Mouse (Mus musculus): ENCODE data around the gene Ptpn12.

The Ptpn12 gene

DNA sequence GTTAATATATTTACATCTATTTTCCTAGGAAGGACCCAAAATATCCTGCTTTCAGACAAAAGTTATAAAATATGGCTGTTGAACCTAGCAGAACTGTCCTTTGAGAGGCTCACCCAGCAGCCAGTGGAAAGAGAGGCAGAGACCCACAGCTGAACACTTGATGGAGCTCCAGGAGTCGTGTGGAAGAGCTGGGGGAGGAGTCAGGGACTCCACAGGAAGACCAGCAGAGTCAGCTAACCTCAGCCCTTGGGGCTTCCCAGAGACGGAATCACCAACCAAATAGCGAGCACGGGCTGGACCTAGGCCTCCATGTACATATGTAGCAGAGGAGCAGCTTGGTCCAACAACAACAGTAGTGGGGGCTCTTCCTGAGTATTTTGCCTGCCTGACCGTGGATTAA, 38.6 kb downstream of the Ptpn12 start:
- DNase-seq: no peak

DNA sequence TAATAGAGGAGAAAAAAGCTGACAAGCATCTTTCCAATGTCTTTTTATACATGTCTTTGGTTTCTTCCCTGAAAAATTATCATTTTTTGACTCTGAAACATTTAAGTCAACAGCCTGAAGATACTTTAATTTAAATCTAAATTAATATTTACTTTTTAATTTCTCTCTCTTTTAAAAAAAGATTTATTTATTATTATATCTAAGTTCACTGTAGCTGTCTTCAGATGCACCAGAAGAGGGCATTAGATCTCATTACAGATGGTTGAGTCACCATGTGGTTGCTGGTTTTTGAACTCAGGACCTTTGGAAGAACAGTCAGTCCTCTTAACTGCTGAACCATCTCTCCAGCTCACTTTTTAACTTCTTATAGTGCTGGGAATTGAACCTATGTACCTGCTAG, 44.8 kb downstream of the Ptpn12 start:
- no peak for DNase-seq

DNA sequence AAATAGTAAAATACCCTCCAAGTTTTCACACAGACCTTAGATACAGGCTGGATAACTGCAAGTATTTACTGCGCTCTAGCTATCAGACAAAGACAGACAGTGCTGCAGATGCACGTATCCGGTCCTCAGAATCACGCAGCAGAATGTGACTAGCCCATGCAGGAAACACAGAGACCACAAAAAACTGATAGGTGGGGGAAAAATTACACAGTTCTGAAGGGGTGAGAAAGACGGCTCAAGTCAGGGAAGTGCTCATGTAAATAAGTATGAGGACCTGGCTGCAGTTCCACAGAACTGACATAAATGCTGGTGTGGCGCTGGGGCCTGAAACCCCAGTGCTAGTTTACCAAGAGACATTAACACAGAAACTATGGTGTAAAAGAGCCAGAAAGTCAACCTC, 53.0 kb downstream of the Ptpn12 start:
- DNase-seq: peak; percentile 8 to 10

GRCm38 (mm10) chr5:21001622-21002315, 53.9 kb downstream of the Ptpn12 start:
- DNase-seq: no peak

DNA sequence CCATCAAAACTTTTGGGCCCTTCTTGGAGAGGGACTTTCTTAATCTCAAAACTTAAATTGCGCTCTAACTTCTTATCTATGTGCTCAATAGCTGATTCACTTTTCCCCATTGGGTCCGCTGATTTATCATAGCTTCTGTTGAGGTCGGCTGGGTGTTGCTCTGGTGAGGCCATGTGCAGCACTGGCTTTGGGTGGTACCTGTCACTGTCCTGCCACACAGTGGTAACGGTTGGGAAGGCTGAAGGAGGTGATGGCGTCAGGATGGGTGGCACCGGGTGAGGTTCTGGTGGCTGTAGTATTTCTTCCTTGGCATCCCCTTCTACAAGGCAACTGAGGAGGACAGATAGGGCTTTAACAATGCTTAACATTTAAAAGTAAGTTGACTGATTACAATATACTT, 57.3 kb downstream of the Ptpn12 start:
- no peak for DNase-seq

GRCm38 (mm10) chr5:20997555-20997954, 58.2 kb downstream of the Ptpn12 start:
- no peak for DNase-seq

- DNase-seq: no peak
These were observed 65.5 kb downstream of the Ptpn12 start for GRCm38 (mm10) chr5:20990062-20990809.

GRCm38 (mm10) chr5:20986271-20986670, 69.4 kb downstream of the Ptpn12 start:
- DNase-seq: no peak

GRCm38 (mm10) chr5:20983505-20983904, 72.2 kb downstream of the Ptpn12 start:
- no peak for DNase-seq

GRCm38 (mm10) chr5:20974690-20975089, 81.0 kb downstream of the Ptpn12 start:
- no peak for DNase-seq

DNA sequence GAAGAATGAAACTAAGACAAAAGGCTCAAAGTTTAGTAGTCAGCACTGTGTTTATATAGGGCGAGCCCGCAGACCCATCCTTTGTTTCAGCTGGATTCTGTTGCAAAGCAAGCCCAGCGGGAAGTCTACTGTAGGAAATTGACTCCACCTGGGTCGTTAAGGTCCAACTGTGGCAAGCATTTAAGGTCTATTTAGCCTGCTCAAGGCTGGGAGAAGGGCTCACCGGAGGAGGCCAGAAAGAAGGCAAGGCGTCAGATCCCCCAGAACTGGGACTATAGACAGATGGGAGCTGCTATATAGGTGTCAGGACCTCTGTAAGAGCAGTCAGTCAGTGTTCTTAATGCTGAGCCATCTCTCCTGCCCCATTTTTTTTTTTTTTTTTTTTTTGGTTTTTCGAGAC, 81.7 kb downstream of the Ptpn12 start:
- DNase-seq: no peak

DNA sequence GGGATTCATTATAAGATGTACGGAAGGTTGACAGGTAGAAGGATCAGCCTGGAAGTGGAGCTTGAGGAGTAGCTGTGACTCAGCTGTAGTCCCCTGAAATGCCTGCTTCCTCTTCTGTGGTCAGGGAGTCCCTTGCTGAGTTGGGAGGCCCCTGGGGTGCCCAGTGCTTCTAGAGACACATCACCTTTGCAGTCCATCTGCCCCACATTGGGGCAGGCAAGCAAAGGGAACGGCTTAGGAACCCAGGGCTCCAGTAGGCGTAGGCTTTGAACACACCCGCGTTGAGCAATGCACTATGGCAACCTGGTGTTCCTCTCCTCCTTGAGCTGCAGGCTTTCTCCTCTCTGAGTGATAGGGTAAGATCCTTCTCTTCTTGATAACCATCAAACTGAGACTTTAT, 82.6 kb downstream of the Ptpn12 start:
- DNase-seq: peak in 1 of 2 experiments; percentile 14

DNA sequence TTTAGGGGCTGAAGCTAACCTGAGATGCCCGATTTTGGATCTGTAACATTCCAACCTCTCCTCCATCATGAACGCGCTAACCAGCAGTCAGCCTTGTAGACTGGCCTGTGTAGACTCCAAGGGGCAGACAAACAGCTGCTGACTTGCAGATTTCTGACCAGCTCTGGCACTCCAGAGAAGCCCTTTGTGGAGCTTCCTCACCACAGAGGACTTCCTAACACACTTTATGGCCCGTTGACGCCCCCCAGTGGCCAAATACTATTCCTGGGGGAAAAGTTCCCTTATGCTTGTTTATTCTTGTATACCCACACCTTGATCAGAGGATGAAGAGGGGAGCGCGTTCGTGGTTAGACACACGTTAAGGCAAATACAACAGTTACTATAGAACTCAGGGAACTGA, 86.7 kb downstream of the Ptpn12 start:
- peak; percentile 86 for DNase-seq

- DNase-seq: peak; percentile 71 to 75
These were observed 87.2 kb downstream of the Ptpn12 start for GRCm38 (mm10) chr5:20968493-20968892.

DNA sequence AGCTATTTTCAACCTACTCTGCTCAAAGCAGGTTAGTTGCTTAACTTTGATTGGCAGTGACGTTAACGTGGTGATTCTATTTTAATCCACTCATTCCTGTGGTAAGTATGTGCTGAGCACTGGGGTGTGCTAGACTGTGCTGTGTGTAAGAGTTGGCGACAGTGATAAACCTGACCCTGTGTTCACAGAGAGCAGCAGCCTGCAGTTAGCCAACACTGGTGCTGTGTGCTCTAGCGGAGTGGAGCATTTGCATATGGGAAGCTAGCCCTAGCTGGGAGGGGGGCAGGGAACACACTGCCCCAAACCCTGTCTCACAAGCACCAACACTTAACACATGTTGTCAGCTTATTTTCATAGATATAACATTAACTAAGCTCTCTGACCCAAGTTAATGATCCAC, 87.8 kb downstream of the Ptpn12 start:
- peak; percentile 56 to 60 for DNase-seq

DNA sequence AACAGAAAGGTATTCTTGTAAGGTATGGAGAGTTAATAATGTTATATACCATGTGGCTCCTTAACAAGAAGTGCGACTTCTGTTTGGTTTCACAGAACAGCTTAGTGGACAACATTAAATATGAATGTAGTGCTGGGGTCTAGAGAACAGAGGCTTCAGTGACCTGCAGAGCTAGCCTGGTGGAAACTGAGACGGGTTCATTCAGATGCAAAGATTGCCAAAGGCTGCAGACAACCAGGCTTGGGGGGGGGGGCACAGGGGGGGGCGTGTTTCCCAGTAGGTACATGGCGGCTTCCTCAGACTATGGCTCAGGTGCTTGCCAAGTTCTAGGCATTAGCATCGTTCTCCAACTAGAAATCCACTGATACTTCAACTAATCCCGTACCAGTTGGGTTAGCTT, 91.3 kb downstream of the Ptpn12 start:
- DNase-seq: no peak

DNA sequence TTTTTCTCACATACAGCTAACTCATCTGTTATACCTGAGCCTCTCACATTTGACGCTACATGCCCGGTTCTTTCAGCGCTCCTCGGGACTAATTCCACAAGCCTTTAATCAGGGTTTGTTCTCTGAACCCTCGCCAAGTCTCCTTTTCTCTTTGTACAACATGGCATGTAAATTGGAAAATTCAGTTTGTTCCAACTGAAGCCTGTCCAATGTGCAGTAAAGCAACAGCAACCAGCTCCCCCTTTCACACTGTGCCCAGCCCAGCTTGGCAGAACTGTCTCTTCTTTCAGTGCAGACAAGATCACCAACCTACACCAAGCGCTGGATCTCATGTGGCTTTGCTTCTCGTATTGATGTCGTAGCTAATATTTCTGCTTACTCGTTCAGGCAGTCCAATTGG, 92.4 kb downstream of the Ptpn12 start:
- no peak for DNase-seq

GRCm38 (mm10) chr5:20960927-20961326, 94.8 kb downstream of the Ptpn12 start:
- no peak for DNase-seq

DNA sequence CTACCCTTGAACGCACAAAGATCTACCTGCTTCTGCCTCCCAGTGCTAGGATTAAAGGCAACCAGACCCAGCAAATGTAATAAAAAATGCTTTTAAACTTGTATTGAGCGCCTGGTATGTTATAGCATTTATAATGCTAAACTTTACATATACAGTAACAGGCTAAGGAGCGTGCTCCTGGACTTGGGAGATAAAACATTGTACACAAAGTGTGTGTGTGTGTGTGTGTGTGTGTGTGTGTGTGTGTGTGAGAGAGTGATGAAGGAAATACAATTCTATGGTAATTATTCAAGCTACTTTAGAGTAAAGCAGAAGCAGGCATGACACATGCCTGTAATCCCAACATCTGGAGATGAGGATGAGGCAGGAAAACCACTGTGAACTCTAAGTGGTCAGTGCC, 99.4 kb downstream of the Ptpn12 start, which contains the start of gene Rsbn1l:
TSS of gene Rsbn1l (minus strand) at position 101 of the 400 bp plus-strand sequence.
- DNase-seq: no peak

DNA sequence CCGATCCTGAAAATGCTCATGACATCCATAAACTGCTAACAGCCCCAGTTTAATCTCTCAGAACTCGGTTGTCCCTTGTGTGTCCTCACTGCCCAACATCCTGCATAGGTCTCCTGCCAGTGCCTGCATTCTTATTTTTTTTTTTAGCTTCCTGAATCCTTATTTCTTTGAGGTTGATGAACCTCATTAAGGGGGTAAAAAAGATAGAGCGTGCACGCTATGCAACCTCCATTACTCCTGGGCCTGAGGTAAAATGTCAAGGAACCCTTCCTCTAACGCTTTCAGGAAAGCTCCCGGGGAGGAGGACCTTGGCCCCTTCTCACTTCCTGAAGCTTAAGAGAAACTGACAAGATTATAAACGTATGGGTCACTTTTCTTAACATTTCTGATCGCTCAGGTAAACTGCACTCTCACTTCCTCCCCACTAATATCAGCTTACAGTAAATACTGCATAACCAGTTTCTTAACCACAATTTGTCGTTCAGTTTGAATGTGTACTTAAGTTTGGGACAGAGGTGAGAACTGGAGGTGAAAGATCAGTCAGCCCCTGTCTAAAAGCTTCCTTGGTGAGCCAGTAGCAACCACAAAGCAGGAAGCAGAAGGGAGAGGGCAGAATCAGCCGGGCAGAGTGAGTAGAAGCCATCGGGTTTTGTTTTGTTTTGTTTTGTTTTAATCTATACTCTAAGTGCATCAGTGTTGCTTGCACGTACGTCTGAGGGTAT, 100.4 kb downstream of the Ptpn12 start:
- DNase-seq: peak; percentile 51 to 57

DNA sequence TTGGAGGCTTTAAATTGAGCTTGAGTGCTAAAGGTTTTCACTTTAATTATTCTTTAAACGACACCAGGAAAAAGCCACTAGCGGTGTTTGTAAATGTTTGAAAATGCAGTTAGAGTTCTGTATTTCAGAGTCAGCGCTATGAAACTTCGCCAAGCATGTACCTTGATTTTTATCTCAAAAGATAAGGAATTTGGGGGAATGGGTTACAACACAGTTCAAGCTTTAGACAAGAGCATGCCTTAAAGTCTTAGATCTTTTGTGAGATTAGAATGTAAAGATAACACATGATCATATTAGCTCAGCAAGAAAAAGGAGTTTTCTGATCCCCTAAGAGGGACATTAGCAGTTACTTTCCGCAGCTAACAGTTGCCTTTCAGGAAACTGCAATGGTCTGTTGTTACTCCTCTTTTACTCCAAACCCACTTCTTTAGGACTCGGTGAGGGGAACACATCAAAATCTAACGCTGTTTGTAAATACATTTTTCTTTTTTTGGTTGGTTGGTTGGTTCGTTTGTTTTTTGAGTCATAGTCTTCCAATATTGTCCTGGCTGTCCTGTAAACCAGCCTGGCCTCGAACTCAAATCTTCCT, 103.3 kb downstream of the Ptpn12 start:
- no peak for DNase-seq

- peak; percentile 92 to 94 for DNase-seq
These were observed 103.9 kb downstream of the Ptpn12 start for GRCm38 (mm10) chr5:20951666-20952281.
